Mouse (Mus musculus): Measurements from ENCODE around the gene Stard10. TPM values are rescaled to one million over a fixed set of nuclear protein-coding genes. Genes with fewer than 3 reads are reported as not detected.
A peak's percentile ranks its signal among the peaks of the same experiment; 100 is the strongest.

Stard10 gene
- polyA plus RNA-seq, 1 experiment: 13.5 TPM

DNA sequence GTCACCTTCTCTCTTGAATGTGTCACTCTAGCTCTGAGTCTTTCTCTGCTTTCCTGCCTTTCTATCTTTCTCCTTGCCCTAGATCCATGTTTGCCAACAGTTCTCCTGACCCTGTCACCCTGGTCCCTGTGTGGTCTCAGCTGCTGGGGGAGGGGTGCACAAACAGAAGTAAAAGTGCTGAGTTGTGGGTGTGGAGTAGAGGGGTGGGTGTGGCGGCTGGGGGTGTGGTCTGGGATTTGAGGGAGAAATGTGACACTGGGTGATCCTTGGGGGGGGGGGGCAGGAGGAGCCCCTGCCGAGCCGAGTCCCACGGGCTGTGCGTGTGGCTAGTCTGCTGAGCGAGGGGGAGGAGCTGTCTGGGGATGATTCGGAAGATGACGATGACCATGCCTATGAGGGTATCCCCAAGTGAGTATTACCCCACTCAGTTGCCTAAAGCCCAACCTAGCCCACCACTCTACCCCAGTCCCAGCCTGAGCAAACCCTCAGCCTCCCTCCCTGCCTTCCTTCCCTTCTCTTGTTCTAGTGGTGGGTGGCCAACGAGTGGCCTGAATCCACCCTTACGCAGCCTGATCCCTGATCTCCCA lies 69.1 kb downstream of the Stard10 start:
- H3K27ac ChIP-seq (ENCODE audit: insufficient read depth, low read length): no peak overlapping the region
- TF ChIP-seq POLR2A (IDR thresholded peaks at IDR 0.05; ENCODE audit: low read depth, low read length): no peak
- no peak for TF ChIP-seq CTCF (IDR thresholded peaks at IDR 0.05; ENCODE audit: borderline replicate concordance, insufficient read depth, low read length)
- no peak overlapping the region for H3K4me3 ChIP-seq (ENCODE audit: insufficient read depth, low read length)
- 0 out of 2 replicates have a peak, but pooled peaks cover 4% of the 10 kb centered on the region for H3K4me1 ChIP-seq (ENCODE audit: control insufficient read depth, insufficient read depth, low read length)

DNA sequence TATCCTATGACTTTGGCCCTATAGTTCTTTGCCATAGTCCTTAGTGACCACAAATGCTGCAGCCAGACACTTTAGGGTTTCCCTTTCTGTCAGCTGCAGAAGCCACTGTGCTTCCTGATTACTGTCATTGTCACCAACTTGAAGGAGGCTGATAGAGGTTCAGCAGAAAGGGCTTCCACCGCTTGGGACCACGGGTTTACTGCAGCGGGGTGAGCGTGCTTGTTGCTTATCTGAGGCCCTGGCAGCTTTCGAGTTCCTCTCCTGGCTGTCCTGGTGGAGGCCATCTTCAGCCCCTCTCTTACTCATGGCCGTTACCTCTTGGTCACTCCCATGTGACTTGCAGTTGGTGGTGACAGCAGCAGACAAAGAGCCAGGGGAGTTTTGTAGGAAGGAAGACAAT lies 72.4 kb downstream of the Stard10 start:
- TF ChIP-seq CTCF (IDR thresholded peaks at IDR 0.05; ENCODE audit: borderline replicate concordance, insufficient read depth, low read length): no peak
- no peak for TF ChIP-seq POLR2A (IDR thresholded peaks at IDR 0.05; ENCODE audit: low read depth, low read length)
- peaks cover 10% of the 10 kb centered on the region; the same call in 1 of the 2 replicates for H3K4me1 ChIP-seq (ENCODE audit: control insufficient read depth, insufficient read depth, low read length)
- no peak overlapping the region for H3K4me3 ChIP-seq (ENCODE audit: insufficient read depth, low read length)

DNA sequence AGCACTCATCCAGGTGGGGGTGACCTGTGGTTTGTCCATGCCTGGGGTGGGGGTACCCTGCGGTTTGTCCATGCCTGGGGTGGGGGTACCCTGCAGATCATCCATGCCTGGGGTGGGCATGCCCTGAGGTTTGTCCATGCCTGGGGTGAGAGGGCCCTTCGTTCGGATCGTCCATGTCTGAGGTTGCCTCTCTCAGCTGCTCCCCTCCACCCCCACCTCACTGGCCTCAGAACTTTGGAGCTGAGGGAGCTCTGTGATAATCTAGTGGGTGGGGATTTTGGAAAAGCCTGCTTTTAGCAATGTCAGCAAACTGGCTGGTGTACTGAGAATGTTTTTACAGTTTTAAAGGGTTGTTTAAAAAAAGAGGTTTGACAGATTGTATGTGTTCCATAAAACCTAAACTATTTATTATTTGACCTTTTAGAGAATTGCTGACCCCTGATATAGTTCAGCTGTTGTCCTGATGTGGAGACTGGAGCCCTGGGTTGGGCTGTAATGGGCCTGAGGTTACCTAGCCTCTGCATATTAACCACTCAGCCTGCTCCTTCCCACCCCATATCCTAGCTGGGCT lies 75.1 kb downstream of the Stard10 start:
- TF ChIP-seq CTCF (IDR thresholded peaks at IDR 0.05; ENCODE audit: borderline replicate concordance, insufficient read depth, low read length) (no peak), POLR2A (IDR thresholded peaks at IDR 0.05; ENCODE audit: low read depth, low read length) (no peak)
- H3K4me1 ChIP-seq (ENCODE audit: control insufficient read depth, insufficient read depth, low read length): peaks cover 6% of the 10 kb centered on the region; the same call in 1 of the 2 replicates
- no peak overlapping the region for H3K4me3 ChIP-seq (ENCODE audit: insufficient read depth, low read length)
- H3K27ac ChIP-seq (ENCODE audit: insufficient read depth, low read length): peak overlapping the region; percentile 92

More for the DNA sequence above, 72.4 kb downstream of the Stard10 start:
- H3K27ac ChIP-seq (ENCODE audit: insufficient read depth, low read length): no peak overlapping the region

DNA sequence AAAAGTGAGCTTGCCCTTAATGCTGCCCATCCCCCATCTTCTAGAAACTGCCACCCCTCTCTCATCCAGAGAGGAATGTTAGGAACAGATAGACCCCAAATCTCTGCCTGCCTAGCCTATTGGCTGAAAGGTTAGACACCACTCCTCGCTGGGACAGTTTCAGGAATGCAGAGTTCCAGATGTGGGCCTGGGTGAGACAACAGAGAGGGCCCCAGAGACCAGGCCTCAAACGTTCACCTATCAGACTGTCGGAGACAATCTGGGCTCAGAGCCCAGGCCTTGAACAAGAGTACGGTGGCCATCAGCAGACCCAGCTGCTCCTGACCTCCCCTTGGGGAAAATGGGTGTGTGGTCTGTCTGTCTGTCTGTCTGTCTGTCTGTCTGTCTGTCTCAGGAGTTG lies 76.1 kb downstream of the Stard10 start:
- H3K4me1 ChIP-seq (ENCODE audit: control insufficient read depth, insufficient read depth, low read length): peaks cover 6% of the 10 kb centered on the region; the same call in 1 of the 2 replicates
- no peak overlapping the region for H3K4me3 ChIP-seq (ENCODE audit: insufficient read depth, low read length)
- TF ChIP-seq POLR2A (IDR thresholded peaks at IDR 0.05; ENCODE audit: low read depth, low read length): no peak
- no peak for TF ChIP-seq CTCF (IDR thresholded peaks at IDR 0.05; ENCODE audit: borderline replicate concordance, insufficient read depth, low read length)
- peak overlapping the region; percentile 92 for H3K27ac ChIP-seq (ENCODE audit: insufficient read depth, low read length)

DNA sequence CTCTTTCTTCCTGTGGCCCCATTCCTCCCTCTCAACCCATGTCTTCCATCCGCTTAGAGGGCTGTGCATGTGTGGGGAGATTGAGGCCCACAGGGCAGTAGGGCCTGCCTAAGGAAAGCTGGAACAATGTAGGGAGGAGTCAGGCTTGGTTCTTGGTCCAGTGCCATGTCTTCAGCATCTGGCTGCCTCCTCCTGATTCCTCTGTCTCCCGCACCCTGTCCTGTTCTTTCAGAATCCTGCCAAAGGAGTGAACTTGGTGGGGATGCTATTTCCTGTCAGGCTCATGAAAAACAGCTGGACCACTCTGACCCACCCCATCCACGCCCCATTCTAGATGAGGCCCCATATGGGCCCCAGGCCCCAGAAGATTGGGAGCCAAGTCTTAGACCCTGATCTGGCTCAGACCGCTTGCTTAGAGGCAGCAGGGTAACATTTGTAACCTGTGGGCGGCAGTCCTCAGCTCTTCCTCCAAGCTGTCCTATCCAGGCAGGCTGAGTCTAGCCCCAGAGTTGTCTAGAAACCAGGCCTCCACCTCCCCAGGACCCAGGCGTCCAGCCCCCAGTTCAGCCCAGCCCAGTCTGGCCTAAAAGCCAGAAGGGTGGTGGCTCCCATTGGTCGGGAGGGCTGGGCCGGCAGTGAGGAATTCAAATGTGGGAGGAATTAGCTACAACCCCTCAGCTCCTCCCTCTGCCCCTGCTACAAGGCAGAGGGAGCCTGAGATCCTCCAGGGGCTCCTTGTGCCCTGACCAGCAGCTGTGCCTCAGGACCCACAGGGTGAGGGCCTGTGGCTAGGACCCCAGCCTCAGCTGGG lies 77.0 kb downstream of the Stard10 start:
- Histone ChIP-seq H3K27ac (ENCODE audit: insufficient read depth, low read length) (peak overlapping the region; percentile 92), H3K4me3 (ENCODE audit: insufficient read depth, low read length) (peak overlapping the region; percentile 66), H3K4me1 (ENCODE audit: control insufficient read depth, insufficient read depth, low read length) (peaks cover 6% of the 10 kb centered on the region; the same call in 1 of the 2 replicates)
- TF ChIP-seq CTCF (IDR thresholded peaks at IDR 0.05; ENCODE audit: borderline replicate concordance, insufficient read depth, low read length): no peak
- peak; percentile 95 for TF ChIP-seq POLR2A (IDR thresholded peaks at IDR 0.05; ENCODE audit: low read depth, low read length)

DNA sequence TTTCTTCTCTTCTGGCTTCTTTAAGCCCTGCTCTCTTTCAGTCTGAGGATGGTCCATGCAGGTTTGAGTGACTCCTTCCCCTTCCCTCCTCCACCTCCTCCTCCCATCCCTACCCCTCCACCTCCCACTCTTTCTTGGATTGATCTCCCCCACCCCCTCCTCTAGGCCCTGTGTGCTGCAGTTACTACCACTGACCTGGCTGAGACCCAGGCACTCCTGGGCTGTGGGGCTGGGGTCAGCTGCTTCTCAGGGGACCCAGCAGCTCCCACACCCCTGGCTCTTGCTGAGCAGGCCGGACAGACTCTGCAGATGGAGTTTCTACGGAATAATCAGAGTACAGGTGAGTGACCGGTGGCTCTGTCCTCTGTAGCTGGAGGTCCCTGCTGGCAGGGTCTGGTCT lies 77.7 kb downstream of the Stard10 start:
- H3K27ac ChIP-seq (ENCODE audit: insufficient read depth, low read length): peak overlapping the region; percentile 92
- no peak for TF ChIP-seq CTCF (IDR thresholded peaks at IDR 0.05; ENCODE audit: borderline replicate concordance, insufficient read depth, low read length)
- no peak for TF ChIP-seq POLR2A (IDR thresholded peaks at IDR 0.05; ENCODE audit: low read depth, low read length)
- H3K4me3 ChIP-seq (ENCODE audit: insufficient read depth, low read length): peak overlapping the region; percentile 66
- H3K4me1 ChIP-seq (ENCODE audit: control insufficient read depth, insufficient read depth, low read length): peaks cover 6% of the 10 kb centered on the region; the same call in 1 of the 2 replicates

DNA sequence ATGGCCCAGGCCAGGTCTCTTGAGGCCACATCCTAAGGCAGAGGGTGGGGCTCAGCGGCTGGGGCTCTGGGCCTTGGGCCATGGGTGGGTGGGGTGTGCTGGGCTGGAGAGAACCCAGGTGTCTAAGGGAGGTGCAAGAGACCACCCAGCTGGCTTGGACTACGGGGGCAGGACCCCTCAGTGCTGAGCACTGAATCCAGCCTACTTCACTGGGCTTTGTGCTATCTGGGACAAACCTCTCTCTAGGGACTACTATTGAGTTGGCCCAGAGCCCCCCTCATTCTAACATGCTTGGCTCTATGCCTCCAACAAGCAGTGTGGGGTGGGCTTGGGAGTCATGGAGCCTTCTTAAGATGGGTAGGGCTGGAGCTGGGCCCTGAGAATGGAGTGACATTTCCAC lies 78.6 kb downstream of the Stard10 start:
- Histone ChIP-seq H3K27ac (ENCODE audit: insufficient read depth, low read length) (no peak overlapping the region), H3K4me1 (ENCODE audit: control insufficient read depth, insufficient read depth, low read length) (peaks cover 6% of the 10 kb centered on the region; the same call in 1 of the 2 replicates), H3K4me3 (ENCODE audit: insufficient read depth, low read length) (peak overlapping the region; percentile 66)
- TF ChIP-seq CTCF (IDR thresholded peaks at IDR 0.05; ENCODE audit: borderline replicate concordance, insufficient read depth, low read length) (no peak), POLR2A (IDR thresholded peaks at IDR 0.05; ENCODE audit: low read depth, low read length) (no peak)

Other genes with a start within 250 kb of the Stard10 start
- 29.0 and 30.3 TPM in 2 replicates for gene Fchsd2, start 224.2 kb upstream of the Stard10 start, polyA plus RNA-seq (2011; ENCODE audit: insufficient read length, low read depth, missing spikeins)
- gene Atg16l2, start 14.8 kb upstream of the Stard10 start, polyA plus RNA-seq (2011; ENCODE audit: insufficient read length, low read depth, missing spikeins): 14.1 and 16.3 TPM in 2 replicates
- gene Arap1, start 31.0 kb downstream of the Stard10 start, polyA plus RNA-seq (2011; ENCODE audit: insufficient read length, low read depth, missing spikeins): 64.2 and 115 TPM in 2 replicates
- 0.54 and 0.95 TPM in 2 replicates for gene Gm45837, start 93.8 kb downstream of the Stard10 start, polyA plus RNA-seq (2011; ENCODE audit: insufficient read length, low read depth, missing spikeins)
- not detected in 2 replicates for gene Pde2a, start 104.6 kb downstream of the Stard10 start, polyA plus RNA-seq (2011; ENCODE audit: insufficient read length, low read depth, missing spikeins)

Measured in embryonic fibroblast, embryonic 13.5 days (primary cell).